Mouse (Mus musculus) myocyte (in vitro differentiated cells): Measurements from ENCODE around the gene Fcer2a. TPM values are rescaled to one million over a fixed set of nuclear protein-coding genes. Genes with fewer than 3 reads are reported as not detected.

Experiments used
- H3K27me3 ChIP-seq: one replicate; pipeline ENCODE4 v1.6.1; 2011; ENCODE audit not compliant: control insufficient read depth, insufficient read depth, insufficient read length
- H3K36me3 ChIP-seq: one replicate; pipeline ENCODE4 v1.6.1; 2011; ENCODE audit not compliant: control insufficient read depth, insufficient read depth
- H3K4me2 ChIP-seq: one replicate; pipeline ENCODE4 v1.6.1; 2011; ENCODE audit warnings: low read depth, control low read depth
- H3K4me3 ChIP-seq: one replicate; pipeline ENCODE4 v1.5.1; 2011; ENCODE audit warnings: mild to moderate bottlenecking, control low read depth, moderate library complexity
- H3K79me2 ChIP-seq: one replicate; pipeline ENCODE4 v1.6.1; 2011; ENCODE audit not compliant: control insufficient read depth, insufficient read depth
- H3ac ChIP-seq: one replicate; pipeline ENCODE4 v1.6.1; 2011; ENCODE audit not compliant: control insufficient read depth, insufficient read length
- CEBPB ChIP-seq: IDR thresholded peaks from 2 replicates; pipeline ENCODE4 v1.6.1; 2011; ENCODE audit warnings: mild to moderate bottlenecking, moderate library complexity; ENCODE audit not compliant: poor library complexity, insufficient read depth, severe bottlenecking
- E2F4 ChIP-seq: IDR thresholded peaks from one replicate; pipeline ENCODE4 v1.6.1; 2011; ENCODE audit warnings: mild to moderate bottlenecking, control low read depth, moderate library complexity; ENCODE audit not compliant: insufficient read depth
- MAX ChIP-seq: IDR thresholded peaks from one replicate; pipeline ENCODE4 v1.6.1; 2011; ENCODE audit warnings: low read depth, mild to moderate bottlenecking, control low read depth
- MYOD1 ChIP-seq, 3 experiments: IDR thresholded peaks; one replicate each; pipeline ENCODE4 v1.6.1; 2011; ENCODE audit warnings: control low read depth in 2 of 3, low read depth in 2 of 3, mild to moderate bottlenecking in 2 of 3, moderate library complexity in 1 of 3; ENCODE audit not compliant: insufficient read length in 2 of 3, control insufficient read depth in 1 of 3
- MYOG ChIP-seq, 3 experiments: IDR thresholded peaks; one replicate each; pipeline ENCODE4 v1.6.1; 2011; ENCODE audit warnings: control low read depth in 2 of 3, low read depth in 2 of 3, mild to moderate bottlenecking in 2 of 3; ENCODE audit not compliant: insufficient read length in 2 of 3, control insufficient read depth in 1 of 3, insufficient read depth in 1 of 3
- POLR2A ChIP-seq: IDR thresholded peaks from one replicate; pipeline ENCODE4 v1.6.1; 2011; ENCODE audit warnings: low read depth, mild to moderate bottlenecking, control low read depth, moderate library complexity; ENCODE audit not compliant: insufficient read length
- POLR2AphosphoS2 ChIP-seq: IDR thresholded peaks from one replicate; pipeline ENCODE4 v1.6.1; 2011; ENCODE audit warnings: low read depth, control low read depth; ENCODE audit not compliant: insufficient read length
- REST ChIP-seq: IDR thresholded peaks from one replicate; pipeline ENCODE4 v1.6.1; 2011; ENCODE audit warnings: mild to moderate bottlenecking, control low read depth, moderate library complexity; ENCODE audit not compliant: insufficient read depth, insufficient read length
- SRF ChIP-seq: IDR thresholded peaks from one replicate; pipeline ENCODE4 v1.6.1; 2011; ENCODE audit warnings: low read depth; ENCODE audit not compliant: control insufficient read depth, insufficient read length
- TCF12 ChIP-seq: IDR thresholded peaks from one replicate; pipeline ENCODE4 v1.6.1; 2011; ENCODE audit warnings: mild to moderate bottlenecking, control low read depth; ENCODE audit not compliant: poor library complexity, insufficient read depth, severe bottlenecking
- TCF3 ChIP-seq: IDR thresholded peaks from one replicate; pipeline ENCODE4 v1.6.1; 2011; ENCODE audit warnings: low read depth, control low read depth; ENCODE audit not compliant: insufficient read length
- USF1 ChIP-seq: IDR thresholded peaks from one replicate; pipeline ENCODE4 v1.6.1; 2011; ENCODE audit warnings: low read depth, mild to moderate bottlenecking, control low read depth, moderate library complexity
- polyA plus RNA-seq: library from polyadenylated mRNA; unstranded; fragments of >200 nt; fragmentation: generic; extraction: Trizol; gene quantifications from one replicate; pipeline ENCODE4 v1.2.1, GENCODE M21; 2012; ENCODE audit warnings: missing spikeins

Fcer2a gene
- polyA plus RNA-seq, 1 experiment: 0.02 TPM

DNA sequence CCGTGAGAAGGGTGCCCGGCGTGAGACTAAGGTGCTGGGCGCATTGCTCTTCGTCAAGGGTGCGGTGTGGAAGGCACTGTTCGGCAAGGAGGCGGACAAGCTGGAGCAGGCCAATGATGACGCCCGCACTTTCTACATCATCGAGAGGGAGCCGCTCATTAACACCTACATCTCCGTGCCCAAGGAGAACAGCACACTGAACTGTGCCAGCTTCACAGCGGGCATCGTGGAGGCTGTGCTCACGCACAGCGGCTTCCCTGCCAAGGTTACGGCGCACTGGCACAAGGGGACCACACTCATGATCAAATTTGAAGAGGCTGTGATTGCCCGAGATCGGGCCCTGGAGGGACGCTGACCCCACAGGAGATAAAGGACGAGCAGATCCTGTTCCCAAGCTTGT lies 14.7 kb downstream of the Fcer2a start:
- peaks cover 26% of the 10 kb centered on the region for H3K79me2 ChIP-seq
- peaks cover 12% of the 10 kb centered on the region for H3K36me3 ChIP-seq
- TF ChIP-seq REST (no peak), MAX (no peak), SRF (no peak), MYOD1 (IDR thresholded peaks at IDR 0.05; ENCODE audit: control insufficient read depth in 1 of 3, insufficient read length in 2 of 3, low read depth in 2 of 3) (no peak), POLR2AphosphoS2 (no peak), MYOG (IDR thresholded peaks at IDR 0.05; ENCODE audit: control insufficient read depth in 1 of 3, insufficient read depth in 1 of 3, insufficient read length in 2 of 3, low read depth in 2 of 3) (no peak), E2F4 (no peak), TCF3 (no peak), USF1 (no peak), TCF12 (no peak)
- H3ac ChIP-seq: no peak overlapping the region
- H3K27me3 ChIP-seq: no peaks in the 10 kb centered on the region
- no peak overlapping the region for H3K4me3 ChIP-seq
- no peak overlapping the region for H3K4me2 ChIP-seq

DNA sequence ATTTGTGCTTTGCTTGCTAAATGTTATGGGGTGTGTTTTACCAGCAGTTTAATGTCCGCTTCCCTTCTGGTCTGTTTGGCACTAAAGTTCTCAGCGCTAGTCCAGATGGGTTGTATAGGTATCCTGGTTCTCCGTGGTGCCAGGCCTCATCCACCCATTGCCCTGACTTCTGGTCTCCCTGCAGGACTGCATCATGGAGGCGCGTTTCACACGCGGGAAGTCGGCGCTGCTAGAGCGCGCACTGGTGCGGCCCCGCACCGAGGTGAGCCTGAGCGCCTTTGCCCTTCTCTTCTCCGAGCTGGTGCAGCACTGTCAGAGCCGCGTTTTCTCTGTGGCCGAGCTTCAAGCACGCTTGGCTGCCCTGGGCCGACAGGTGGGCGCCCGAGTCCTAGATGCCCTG lies 15.1 kb downstream of the Fcer2a start:
- peaks cover 26% of the 10 kb centered on the region for H3K79me2 ChIP-seq
- H3K4me3 ChIP-seq: no peak overlapping the region
- H3K36me3 ChIP-seq: peaks cover 12% of the 10 kb centered on the region
- no peak for TF ChIP-seq MAX
- no peak for TF ChIP-seq TCF3
- no peak for TF ChIP-seq POLR2AphosphoS2
- no peak for TF ChIP-seq MYOG (IDR thresholded peaks at IDR 0.05; ENCODE audit: control insufficient read depth in 1 of 3, insufficient read depth in 1 of 3, insufficient read length in 2 of 3, low read depth in 2 of 3)
- TF ChIP-seq MYOD1 (IDR thresholded peaks at IDR 0.05; ENCODE audit: control insufficient read depth in 1 of 3, insufficient read length in 2 of 3, low read depth in 2 of 3): no peak
- no peak for TF ChIP-seq USF1
- no peak for TF ChIP-seq POLR2A
- no peak for TF ChIP-seq REST
- no peak for TF ChIP-seq E2F4
- no peak for TF ChIP-seq CEBPB
- no peak for TF ChIP-seq TCF12
- no peak for TF ChIP-seq SRF
- no peak overlapping the region for H3K4me2 ChIP-seq
- H3K27me3 ChIP-seq: no peaks in the 10 kb centered on the region
- H3ac ChIP-seq: no peak overlapping the region

- peaks cover 12% of the 10 kb centered on the region for H3K36me3 ChIP-seq
- TF ChIP-seq REST (no peak), POLR2AphosphoS2 (no peak), TCF3 (no peak), USF1 (no peak)
- peak overlapping the region; percentile 78 for H3K4me2 ChIP-seq
These were observed 16.9 kb downstream of the Fcer2a start for GRCm38 (mm10) chr8:3676993-3677579.

DNA sequence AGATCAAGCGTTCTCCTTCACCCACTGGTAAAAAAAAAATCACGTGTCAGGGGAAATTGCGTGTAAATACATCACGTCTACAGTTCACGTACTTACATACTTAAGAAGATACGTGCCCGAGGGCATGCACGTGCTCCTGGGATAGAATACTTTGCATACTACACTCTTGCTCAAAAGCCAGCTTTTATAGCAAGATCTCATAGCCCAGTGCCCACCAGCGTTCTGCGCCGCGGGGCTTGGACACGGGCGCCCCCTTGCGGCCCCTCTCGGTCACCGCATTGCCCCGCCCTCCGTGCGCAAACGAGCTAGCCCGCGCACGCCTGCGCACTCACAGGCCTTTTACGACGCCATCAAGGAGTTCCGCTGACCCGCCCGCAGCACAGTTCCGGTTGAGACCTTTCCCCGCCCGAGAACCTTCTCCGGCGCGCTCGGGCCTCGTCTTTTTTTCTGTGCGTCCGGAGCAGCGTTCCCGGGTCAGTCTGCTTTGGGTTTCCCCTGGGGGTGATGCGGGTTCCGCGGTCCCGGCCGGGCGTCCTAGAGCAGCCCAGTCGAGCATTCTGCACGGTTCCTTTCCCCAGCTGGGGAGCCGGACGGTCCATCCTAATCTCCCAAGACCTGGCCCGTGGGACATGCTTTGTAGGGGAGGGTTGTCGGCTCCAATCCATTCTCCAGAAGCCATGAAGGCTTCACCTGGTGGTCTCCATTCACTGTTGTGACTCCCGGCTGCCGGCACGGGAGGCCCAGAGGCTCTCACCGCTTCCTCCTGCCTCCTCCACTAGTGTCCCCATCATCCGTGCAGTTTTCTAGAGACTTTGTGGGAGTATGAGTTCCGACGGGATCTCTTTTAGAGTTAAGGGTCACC lies 17.6 kb downstream of the Fcer2a start, which contains the start of gene Trappc5:
Trappc5 (plus strand) TSS at position 169 of the 862 bp plus-strand sequence.
- peaks cover 11% of the 10 kb centered on the region for H3K36me3 ChIP-seq
- peak in 1 of 3 experiments; percentile 34 for TF ChIP-seq MYOG (IDR thresholded peaks at IDR 0.05; ENCODE audit: control insufficient read depth in 1 of 3, insufficient read depth in 1 of 3, insufficient read length in 2 of 3, low read depth in 2 of 3)
- peak; percentile 83 for TF ChIP-seq POLR2A
- TF ChIP-seq MAX: no peak
- no peak for TF ChIP-seq CEBPB
- peak; percentile 79 for TF ChIP-seq POLR2AphosphoS2
- no peak for TF ChIP-seq SRF
- peak; percentile 28 for TF ChIP-seq USF1
- H3K4me3 ChIP-seq: peak within 1 kb of the TSS; percentile 83
- H3ac ChIP-seq: peak within 1 kb of the TSS; percentile 15
- peaks cover 26% of the 10 kb centered on the region for H3K79me2 ChIP-seq
- peak within 1 kb of the TSS; percentile 82 for H3K4me2 ChIP-seq
- no peaks in the 10 kb centered on the region for H3K27me3 ChIP-seq

More at GRCm38 (mm10) chr8:3676993-3677579, 16.9 kb downstream of the Fcer2a start:
- Histone ChIP-seq H3K79me2 (peaks cover 26% of the 10 kb centered on the region), H3K4me3 (peak overlapping the region; percentile 83), H3ac (peak overlapping the region; percentile 15), H3K27me3 (no peaks in the 10 kb centered on the region)

DNA sequence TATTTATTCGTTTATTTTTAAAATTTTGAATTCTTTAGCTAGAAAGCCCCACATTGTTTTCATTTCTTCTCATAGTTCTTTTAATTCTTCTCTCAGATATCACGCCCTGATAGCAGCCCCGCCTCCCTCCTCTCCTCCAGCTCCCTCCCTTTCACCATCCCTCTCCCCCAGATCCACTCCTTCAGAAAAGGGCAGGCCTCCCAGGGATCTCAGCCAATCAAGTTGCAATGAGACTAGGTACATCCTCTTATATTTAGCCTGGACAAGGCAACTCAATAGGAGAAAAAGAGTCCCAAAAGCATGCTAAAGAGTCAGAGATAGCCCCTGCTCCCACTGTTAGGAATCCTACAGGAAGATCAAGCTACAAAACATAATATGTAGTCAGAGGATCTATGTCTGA lies 19.3 kb downstream of the Fcer2a start:
- no peak overlapping the region for H3K4me2 ChIP-seq
- H3ac ChIP-seq: no peak overlapping the region
- no peak overlapping the region for H3K4me3 ChIP-seq
- peaks cover 26% of the 10 kb centered on the region for H3K79me2 ChIP-seq
- H3K27me3 ChIP-seq: no peaks in the 10 kb centered on the region
- TF ChIP-seq MAX (no peak), E2F4 (no peak), TCF3 (no peak), MYOG (IDR thresholded peaks at IDR 0.05; ENCODE audit: control insufficient read depth in 1 of 3, insufficient read depth in 1 of 3, insufficient read length in 2 of 3, low read depth in 2 of 3) (no peak), POLR2A (no peak), TCF12 (no peak), CEBPB (no peak), MYOD1 (IDR thresholded peaks at IDR 0.05; ENCODE audit: control insufficient read depth in 1 of 3, insufficient read length in 2 of 3, low read depth in 2 of 3) (no peak), SRF (no peak), REST (no peak), USF1 (no peak), POLR2AphosphoS2 (no peak)
- H3K36me3 ChIP-seq: peaks cover 4% of the 10 kb centered on the region
